Mouse (Mus musculus) heart, postnatal 14 days (tissue): ENCODE data around the gene Ntf5. TPM values are rescaled to one million over a fixed set of nuclear protein-coding genes. Genes with fewer than 3 reads are reported as not detected.
A peak's percentile ranks its signal among the peaks of the same experiment; 100 is the strongest.

ENCODE experiments used
- DNase-seq, 2 experiments: peaks; one replicate each; pipeline ENCODE4 v3.0.0; 2021 to 2022
- intact Hi-C: fragments of 180-260 bp; cut with DNase I; formaldehyde crosslinking; loops from one replicate; pipeline ENCODE4 v1.15.1; 2025
- total RNA-seq, 2 experiments: library from RNA; stranded (reverse); gene quantifications; 2 replicates each; pipeline ENCODE4 v1.2.3; 2021

Gene Ntf5
- total RNA-seq, 2 experiments from 2014 or later, result 0.14 TPM; not detected in 1

DNA sequence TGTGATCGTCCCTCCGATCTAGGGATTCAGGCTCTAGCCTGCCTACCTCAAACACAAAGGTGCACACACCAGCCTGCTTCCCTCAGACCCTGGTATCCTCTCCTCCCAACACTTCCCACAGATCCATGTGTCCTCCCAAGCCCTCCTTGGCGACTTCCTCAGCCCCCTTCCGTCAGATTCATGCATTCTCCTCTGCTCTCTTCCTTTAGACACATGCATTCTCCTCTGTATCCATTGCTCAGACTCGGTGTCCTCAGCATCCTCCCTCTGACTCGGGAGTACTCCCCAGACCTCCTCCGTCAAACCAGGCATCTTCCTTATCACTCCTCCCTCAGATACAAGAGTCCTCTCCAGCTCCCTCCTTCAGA is 20.3 kb downstream of the Ntf5 start:
- intact Hi-C loops, result loop anchor here (2.0 kb wide), 1 partner anchor 27 kb away; no protein-coding TSS in a partner anchor
- DNase-seq, result no peak

GRCm38 (mm10) chr7:45434203-45435015 is 20.9 kb downstream of the Ntf5 start, which contains the start of gene Gys1:
Gene Gys1, plus strand, starts transcription at chr7:45434844.
- intact Hi-C loops, result loop anchor here (2.0 kb wide), 1 partner anchor 28 kb away; no protein-coding TSS in a partner anchor
- peak; percentile 100 for DNase-seq

DNA sequence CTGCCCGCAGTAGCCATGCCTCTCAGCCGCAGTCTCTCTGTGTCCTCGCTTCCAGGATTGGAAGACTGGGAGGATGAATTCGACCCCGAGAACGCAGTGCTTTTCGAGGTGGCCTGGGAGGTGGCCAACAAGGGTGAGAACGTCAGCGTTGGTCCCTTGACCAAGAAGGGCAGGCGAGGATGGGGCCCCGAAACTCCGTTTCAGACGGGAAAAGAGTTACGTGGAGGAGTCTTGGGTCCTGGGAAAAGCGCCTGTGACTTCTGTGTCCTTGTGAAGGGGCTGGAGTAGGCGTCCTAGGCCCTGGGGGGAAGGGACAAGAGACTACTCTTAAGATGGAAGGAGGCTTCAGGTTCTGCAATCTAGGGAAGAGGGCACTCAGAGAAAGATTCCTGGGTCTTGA is 21.5 kb downstream of the Ntf5 start:
- DNase-seq, result no peak
- intact Hi-C loops, result loop anchor here (2.0 kb wide), 1 partner anchor 28 kb away; no protein-coding TSS in a partner anchor

DNA sequence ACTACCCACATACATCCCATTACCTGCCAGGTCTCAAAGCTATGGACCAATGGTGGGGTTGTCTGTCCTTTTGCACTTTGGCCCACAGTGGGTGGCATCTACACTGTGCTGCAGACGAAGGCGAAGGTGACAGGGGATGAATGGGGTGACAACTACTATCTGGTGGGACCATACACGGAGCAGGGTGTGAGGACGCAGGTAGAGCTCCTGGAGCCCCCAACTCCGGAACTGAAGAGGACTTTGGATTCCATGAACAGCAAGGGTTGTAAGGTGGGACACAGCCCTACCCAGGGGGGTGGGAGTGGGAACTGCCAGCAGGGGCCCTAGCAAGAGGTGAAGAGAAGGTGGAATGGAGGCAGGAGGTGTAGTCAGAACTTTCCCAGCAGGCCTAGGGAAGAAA is 22.9 kb downstream of the Ntf5 start:
- no peak for DNase-seq
- intact Hi-C loops, result no loop called here

DNA sequence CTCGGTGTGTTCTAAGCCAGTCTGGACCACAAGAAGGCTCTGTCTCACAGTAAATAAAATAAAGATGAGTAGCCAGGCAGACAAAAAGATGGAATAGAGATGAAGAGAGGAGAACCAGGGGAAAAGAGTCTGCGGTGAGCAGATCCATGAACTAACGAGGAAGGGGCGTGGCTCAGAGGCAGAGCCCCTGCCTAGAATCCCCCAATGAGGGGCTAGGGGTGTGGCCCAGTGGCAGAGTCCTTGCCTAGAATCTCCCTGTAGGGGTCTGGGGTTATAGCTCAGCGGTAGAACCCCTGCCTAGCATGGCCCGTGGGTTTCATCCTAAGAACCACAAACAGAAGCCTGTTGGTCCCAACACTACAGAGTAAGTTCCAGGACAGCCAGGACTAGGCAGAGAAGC is 23.6 kb downstream of the Ntf5 start:
- intact Hi-C loops, result no loop called here
- no peak for DNase-seq

- DNase-seq, result peak in 1 of 2 experiments; percentile 17
- intact Hi-C loops, result no loop called here
Observed at GRCm38 (mm10) chr7:45437521-45438276, 24.2 kb downstream of the Ntf5 start, which contains the start of gene Ruvbl2. Gene Ruvbl2, minus strand, starts transcription at chr7:45438096.

DNA sequence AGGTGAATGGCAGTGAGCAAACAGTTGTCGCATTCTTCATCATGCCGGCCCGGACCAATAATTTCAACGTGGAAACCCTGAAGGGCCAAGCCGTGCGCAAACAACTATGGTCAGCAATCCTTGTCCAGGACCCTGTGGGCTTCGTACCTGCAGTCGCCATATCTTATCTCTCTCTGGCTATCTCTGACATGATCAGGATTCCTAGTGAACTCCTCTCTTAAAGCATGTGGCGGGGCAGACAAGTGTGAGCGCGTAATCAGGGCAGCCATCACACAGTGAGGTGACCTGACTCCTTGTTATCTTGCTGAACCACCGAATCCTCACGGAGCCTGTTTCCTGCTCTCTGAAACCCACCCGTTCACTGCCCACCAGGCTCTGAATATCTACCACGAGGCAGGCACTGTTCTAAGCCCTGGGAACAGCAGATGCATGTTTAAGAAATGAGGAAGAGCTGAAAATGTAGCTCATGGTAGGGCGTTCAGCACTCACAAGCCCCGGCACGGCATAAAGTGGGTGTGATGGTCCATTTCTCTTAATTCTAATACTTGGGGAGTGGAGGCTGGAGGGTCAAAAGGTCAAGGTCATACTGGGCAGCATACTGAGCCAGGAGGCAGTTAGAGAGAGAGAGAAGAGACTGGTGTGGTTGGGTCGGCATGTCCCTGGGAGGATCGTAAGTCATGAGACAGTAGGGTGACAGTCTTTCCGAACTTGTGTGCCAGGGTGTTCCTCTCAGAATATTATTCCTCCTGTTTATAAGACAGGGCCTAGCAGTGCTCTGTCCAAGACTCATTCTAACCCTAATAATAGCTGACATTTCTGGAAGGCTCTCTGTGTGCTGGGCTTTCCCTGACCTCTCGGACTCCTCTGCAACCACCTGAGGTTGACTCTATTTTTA is 30.3 kb downstream of the Ntf5 start:
- no peak for DNase-seq
- intact Hi-C loops, result no loop called here

GRCm38 (mm10) chr7:45446589-45446988 is 33.1 kb downstream of the Ntf5 start:
- no peak for DNase-seq
- intact Hi-C loops, result no loop called here

DNA sequence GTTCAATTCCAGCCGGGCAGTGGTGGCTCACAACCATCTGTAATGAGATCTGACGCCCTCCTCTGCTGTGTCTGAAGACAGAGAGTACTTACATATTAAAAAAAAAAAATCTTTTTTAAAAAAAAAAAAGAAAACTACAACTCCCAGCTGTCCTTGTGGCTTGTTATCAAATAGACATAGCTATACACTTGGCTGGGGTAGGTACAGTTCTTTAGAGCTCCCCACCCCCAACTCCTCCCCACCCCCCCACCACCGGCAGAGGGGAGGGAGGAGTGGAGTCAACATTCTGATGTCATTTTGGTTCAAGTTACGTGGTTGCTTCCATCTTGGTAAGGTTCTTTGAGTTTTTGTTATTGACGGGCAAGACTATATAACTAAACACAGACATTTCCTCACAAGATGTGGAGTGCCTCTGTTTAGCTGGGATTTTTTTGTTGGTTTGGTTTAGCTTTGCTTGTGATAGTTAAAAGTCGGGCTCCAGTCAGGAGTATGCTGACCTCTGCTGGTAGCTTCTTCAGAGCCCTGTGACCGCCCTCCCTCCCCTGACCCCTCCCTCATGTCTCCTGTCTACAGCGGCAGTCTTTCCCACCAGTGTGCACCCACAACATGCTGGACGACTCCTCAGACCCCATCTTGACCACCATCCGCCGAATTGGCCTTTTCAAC is 34.0 kb downstream of the Ntf5 start:
- intact Hi-C loops, result no loop called here
- peak in 1 of 2 experiments; percentile 54 for DNase-seq

- intact Hi-C loops, result loop anchor here (5.0 kb wide), 1 partner anchor 112 kb away; no protein-coding TSS in a partner anchor
- DNase-seq, result no peak
Observed at GRCm38 (mm10) chr7:45449974-45450373, 36.5 kb downstream of the Ntf5 start.

GRCm38 (mm10) chr7:45451344-45451982 is 38.0 kb downstream of the Ntf5 start:
- intact Hi-C loops, result loop anchor here (5.0 kb wide), 1 partner anchor 111 kb away; no protein-coding TSS in a partner anchor
- peak; percentile 83 to 91 for DNase-seq

- no peak for DNase-seq
- intact Hi-C loops, result loop anchor here (5.0 kb wide), 1 partner anchor 107 kb away; no protein-coding TSS in a partner anchor
Observed at GRCm38 (mm10) chr7:45454971-45455370, 41.5 kb downstream of the Ntf5 start.

- DNase-seq, result no peak
- intact Hi-C loops, result no loop called here
Observed at GRCm38 (mm10) chr7:45455932-45456696, 42.6 kb downstream of the Ntf5 start.

DNA sequence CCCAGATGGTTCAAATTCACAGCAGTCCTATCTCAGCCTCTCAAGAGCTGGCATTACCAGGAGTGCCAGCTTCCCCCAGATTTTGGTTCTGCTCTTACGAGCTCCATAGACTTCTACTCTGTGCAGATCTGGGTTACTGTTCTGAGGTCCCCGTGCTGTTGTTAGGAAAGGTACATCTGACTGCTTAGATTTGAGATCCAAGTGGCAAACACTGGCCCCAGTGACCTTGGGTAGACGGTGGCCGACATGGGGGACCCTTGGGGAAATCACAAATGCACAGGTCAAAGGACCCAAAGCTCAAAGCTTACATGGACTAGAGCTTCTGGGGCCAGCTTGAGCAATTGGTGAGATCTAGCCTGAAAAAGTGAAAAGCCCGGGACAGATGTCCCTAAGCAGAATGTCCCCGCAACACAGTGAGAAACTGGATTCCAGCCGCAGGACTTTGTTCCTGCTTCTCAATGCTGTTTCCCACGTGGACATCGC is 43.3 kb downstream of the Ntf5 start:
- intact Hi-C loops, result no loop called here
- DNase-seq, result no peak

- intact Hi-C loops, result no loop called here
- DNase-seq, result peak in 1 of 2 experiments; percentile 31
Observed at GRCm38 (mm10) chr7:45457204-45458060, 43.9 kb downstream of the Ntf5 start.

DNA sequence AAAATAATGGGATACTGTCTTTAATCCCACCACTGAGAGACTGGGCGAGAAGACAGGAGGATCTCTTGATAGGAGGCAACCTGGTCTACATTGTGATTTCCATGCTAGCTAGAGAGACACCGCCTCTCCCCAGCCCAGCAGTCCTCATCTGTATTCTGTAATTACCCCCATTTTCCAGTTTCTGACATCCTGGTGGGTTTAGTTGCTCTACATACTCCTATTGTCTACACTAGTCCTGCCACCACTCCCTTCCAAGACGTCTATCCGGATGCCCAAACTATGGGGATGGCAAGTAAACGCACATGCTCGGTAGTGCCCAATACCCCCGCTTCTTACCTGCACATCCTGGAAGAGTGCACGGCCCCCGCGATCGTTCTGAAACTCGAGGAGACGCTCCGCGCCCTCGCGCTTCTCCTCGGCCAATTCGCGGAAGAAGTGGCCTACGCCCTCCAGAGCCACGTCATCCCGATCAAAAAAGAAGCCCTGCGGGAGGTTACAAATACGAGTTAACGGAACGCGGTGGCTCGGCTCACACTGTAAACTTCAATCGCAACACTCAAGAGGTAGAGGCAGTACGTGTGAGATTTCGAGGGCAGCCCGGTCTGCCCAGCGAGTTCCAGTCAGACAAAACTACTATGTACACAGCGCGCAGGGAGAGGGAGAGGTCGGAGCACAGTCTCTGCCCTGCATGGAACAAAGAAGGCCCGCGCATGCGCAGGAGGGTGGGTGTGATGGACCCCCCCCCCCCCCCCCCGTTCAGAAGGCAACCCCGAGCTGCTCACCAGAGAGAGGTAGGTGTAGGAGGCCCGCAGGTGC is 45.5 kb downstream of the Ntf5 start:
- peak; percentile 88 to 90 for DNase-seq
- intact Hi-C loops, result no loop called here
